Mouse (Mus musculus): Measurements from ENCODE around the gene Hemgn. TPM values are rescaled to one million over a fixed set of nuclear protein-coding genes. Genes with fewer than 3 reads are reported as not detected.

The Hemgn gene
- polyA plus RNA-seq, 1 experiment from 2014 or later, result 13.6 TPM

DNA sequence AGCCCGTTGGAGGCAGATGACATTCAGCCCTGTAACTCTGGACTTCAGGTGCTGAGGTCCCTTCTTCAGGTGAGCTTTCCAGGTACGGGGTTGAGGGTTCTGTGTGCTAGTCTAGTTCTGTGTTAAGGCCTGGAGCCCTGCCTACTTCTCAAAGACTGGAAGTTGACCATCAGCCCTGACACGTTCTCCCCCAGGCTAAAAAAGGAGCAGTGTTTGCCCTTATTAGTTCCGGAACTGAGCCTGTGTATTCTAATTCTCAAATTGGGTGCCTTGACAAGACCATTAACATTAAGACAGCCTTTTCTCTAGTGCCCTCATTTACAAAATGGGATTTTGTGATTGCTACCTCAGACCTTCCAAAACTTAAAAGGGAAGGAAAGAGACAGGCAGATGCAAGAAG is 66.2 kb downstream of the Hemgn start:
- Histone ChIP-seq H3K9me3 (no peaks in the 10 kb centered on the region), H3K4me1 (peaks cover 23% of the 10 kb centered on the region), H3K27ac (replicated peaks) (no peak overlapping the region), H3K4me3 (peak overlapping the region; percentile 32; the same call in 1 of the 2 replicates), H3K27me3 (replicated peaks; ENCODE audit: low read depth, poor library complexity, severe bottlenecking) (peaks cover 100% of the 10 kb centered on the region), H3K36me3 (replicated peaks) (no peaks in the 10 kb centered on the region)
- DNase-seq (ENCODE audit: low spot score), result no peak
- 4% methylated on average over 4 of the region's 4 CpGs for WGBS

DNA sequence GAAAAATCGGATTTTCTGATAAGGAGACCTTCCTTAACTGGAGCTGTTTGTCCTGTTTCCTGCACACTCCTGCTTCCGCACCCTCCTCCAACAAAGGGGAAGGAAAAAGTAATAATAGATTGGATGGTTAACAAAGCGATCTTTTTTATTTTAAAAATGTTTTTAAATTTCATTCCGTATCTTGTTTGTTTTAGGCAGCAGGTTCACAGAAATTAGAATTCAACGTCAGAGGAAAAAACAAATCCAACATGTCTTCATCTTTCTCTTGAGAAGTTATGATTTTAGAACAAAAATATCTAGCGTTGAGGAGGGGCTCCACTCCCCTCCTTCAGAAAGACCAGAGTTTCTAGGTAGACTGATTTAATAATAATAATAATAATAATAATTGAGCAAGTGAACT is 67.1 kb downstream of the Hemgn start:
- DNase-seq (ENCODE audit: low spot score), result no peak
- 24% methylated on average over 6 of the region's 6 CpGs for WGBS
- peak overlapping the region; percentile 52; the same call in 1 of the 2 replicates for H3K4me3 ChIP-seq
- H3K9me3 ChIP-seq, result no peaks in the 10 kb centered on the region
- H3K4me1 ChIP-seq, result peaks cover 23% of the 10 kb centered on the region
- no peak overlapping the region for H3K27ac ChIP-seq (replicated peaks)
- peaks cover 100% of the 10 kb centered on the region for H3K27me3 ChIP-seq (replicated peaks; ENCODE audit: low read depth, poor library complexity, severe bottlenecking)
- no peaks in the 10 kb centered on the region for H3K36me3 ChIP-seq (replicated peaks)

DNA sequence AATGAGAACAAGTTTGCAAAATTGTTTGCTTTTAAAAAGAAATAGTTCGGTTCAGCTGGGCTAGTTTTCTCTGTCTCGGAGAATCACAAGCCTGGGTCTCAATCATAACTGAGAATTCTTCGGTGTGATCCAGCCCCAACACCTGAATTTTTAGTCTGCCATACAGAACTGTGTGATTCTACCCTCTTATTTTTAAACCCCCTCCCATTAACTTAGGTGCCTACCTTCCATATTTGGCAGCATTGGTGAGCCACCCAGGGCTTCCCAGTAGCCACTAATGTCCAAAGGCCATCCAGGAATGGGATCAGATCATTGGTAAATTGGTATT is 67.6 kb downstream of the Hemgn start:
- WGBS, result 17% methylated on average over 3 of the region's 3 CpGs
- Histone ChIP-seq H3K4me1 (peaks cover 23% of the 10 kb centered on the region), H3K9me3 (no peaks in the 10 kb centered on the region), H3K27ac (replicated peaks) (no peak overlapping the region), H3K27me3 (replicated peaks; ENCODE audit: low read depth, poor library complexity, severe bottlenecking) (peaks cover 100% of the 10 kb centered on the region), H3K36me3 (replicated peaks) (no peaks in the 10 kb centered on the region), H3K4me3 (peak overlapping the region; percentile 52; the same call in 1 of the 2 replicates)
- DNase-seq (ENCODE audit: low spot score), result no peak

- H3K4me3 ChIP-seq, result peak overlapping the region; percentile 52
- WGBS, result 3% methylated on average over 67 of the region's 67 CpGs
- peaks cover 100% of the 10 kb centered on the region for H3K27me3 ChIP-seq (replicated peaks; ENCODE audit: low read depth, poor library complexity, severe bottlenecking)
Measured at GRCm38 (mm10) chr4:46345056-46345772, 68.1 kb downstream of the Hemgn start.

GRCm38 (mm10) chr4:46344288-46344687 is 69.0 kb downstream of the Hemgn start:
- WGBS, result under 1% methylated on average over 51 of the region's 51 CpGs
- DNase-seq (ENCODE audit: low spot score), result peak; percentile 72
- H3K4me3 ChIP-seq, result peak overlapping the region; percentile 52
- peaks cover 23% of the 10 kb centered on the region for H3K4me1 ChIP-seq
- H3K9me3 ChIP-seq, result no peaks in the 10 kb centered on the region
- H3K27me3 ChIP-seq (replicated peaks; ENCODE audit: low read depth, poor library complexity, severe bottlenecking), result peaks cover 100% of the 10 kb centered on the region
- peak overlapping the region; percentile 44 for H3K27ac ChIP-seq (replicated peaks)
- no peaks in the 10 kb centered on the region for H3K36me3 ChIP-seq (replicated peaks)

More at GRCm38 (mm10) chr4:46345056-46345772, 68.1 kb downstream of the Hemgn start:
- Histone ChIP-seq H3K4me1 (peaks cover 23% of the 10 kb centered on the region), H3K27ac (replicated peaks) (peak overlapping the region; percentile 40; the same call in 1 of the 2 replicates), H3K9me3 (no peaks in the 10 kb centered on the region), H3K36me3 (replicated peaks) (no peaks in the 10 kb centered on the region)
- DNase-seq (ENCODE audit: low spot score), result peak; percentile 50

Other genes starting within 250 kb of the Hemgn start
- gene Xpa, start 217.2 kb downstream of the Hemgn start, polyA plus RNA-seq (2016; fragmentation: Nextera tagmentation; extraction: Ambion mirVana), result 19.9 and 24.7 TPM in 2 replicates
- 1.7 and 2.3 TPM in 2 replicates for gene Foxe1, start 69.9 kb downstream of the Hemgn start, polyA plus RNA-seq (2016; fragmentation: Nextera tagmentation; extraction: Ambion mirVana)
- 12.3 and 12.7 TPM in 2 replicates for gene Trmo, start 24.1 kb downstream of the Hemgn start, polyA plus RNA-seq (2016; fragmentation: Nextera tagmentation; extraction: Ambion mirVana)
- gene Anp32b, start 37.4 kb upstream of the Hemgn start, polyA plus RNA-seq (2016; fragmentation: Nextera tagmentation; extraction: Ambion mirVana), result 427 and 431 TPM in 2 replicates
- 86.7 and 88.8 TPM in 2 replicates for gene Nans, start 75.7 kb upstream of the Hemgn start, polyA plus RNA-seq (2016; fragmentation: Nextera tagmentation; extraction: Ambion mirVana)
- gene Trim14, start 122.6 kb upstream of the Hemgn start, polyA plus RNA-seq (2016; fragmentation: Nextera tagmentation; extraction: Ambion mirVana), result 0.59 and 0.64 TPM in 2 replicates
- 7.1 and 8.5 TPM in 2 replicates for gene Coro2a, start 188.7 kb upstream of the Hemgn start, polyA plus RNA-seq (2016; fragmentation: Nextera tagmentation; extraction: Ambion mirVana)
- 2.3 TPM in 2 replicates for gene Tbc1d2, start 236.7 kb upstream of the Hemgn start, polyA plus RNA-seq (2016; fragmentation: Nextera tagmentation; extraction: Ambion mirVana)